Mouse (Mus musculus): Measurements from ENCODE around the gene Gm10188. TPM values are rescaled to one million over a fixed set of nuclear protein-coding genes. Genes with fewer than 3 reads are reported as not detected.

Gene Gm10188
- polyA plus RNA-seq (2012; rRNA removed), result not detected in 2 replicates

- Histone ChIP-seq H3K4me1 (ENCODE audit: control insufficient read depth, insufficient read depth, low read length) (no peaks in the 10 kb centered on the region), H3K4me3 (replicated peaks; ENCODE audit: extremely low read depth, low read depth, low read length) (no peak within 1 kb of the TSS)
- no peak for TF ChIP-seq CTCF (IDR thresholded peaks at IDR 0.05; ENCODE audit: insufficient read depth, low read length)
- no peak for TF ChIP-seq POLR2A (IDR thresholded peaks at IDR 0.05; ENCODE audit: borderline replicate concordance, extremely low read depth, low read depth, low read length)
- WGBS, result 82% methylated on average over 3 of the region's 3 CpGs
- no peak for DNase-seq
Measured at GRCm38 (mm10) chr1:132229667-132230066, at the start of gene Gm10188. Gm10188 (minus strand) TSS chr1:132229767.

DNA sequence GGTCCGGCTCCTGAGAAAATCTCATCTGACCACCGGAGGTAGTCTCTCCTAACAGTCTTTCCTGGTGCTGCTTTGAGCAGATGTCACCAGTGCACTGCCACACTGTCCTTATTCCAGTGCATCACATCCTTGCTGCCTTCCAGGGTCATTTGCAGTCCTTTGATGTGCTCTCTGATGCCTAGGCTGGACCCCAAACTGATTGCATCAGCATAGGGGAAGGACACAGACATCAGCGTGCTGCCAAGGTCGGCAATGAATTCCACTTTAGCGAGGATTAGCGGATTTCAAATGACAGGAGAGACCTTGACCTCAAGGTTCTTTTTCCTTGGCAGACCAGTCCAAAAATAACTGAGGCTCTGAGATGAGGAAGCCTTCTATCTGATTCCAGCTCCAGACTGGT is 47.6 kb upstream of the Gm10188 start:
- WGBS, result 54% methylated on average over 6 of the region's 6 CpGs
- DNase-seq, result no peak
- TF ChIP-seq CTCF (IDR thresholded peaks at IDR 0.05; ENCODE audit: insufficient read depth, low read length), result no peak
- no peak for TF ChIP-seq POLR2A (IDR thresholded peaks at IDR 0.05; ENCODE audit: borderline replicate concordance, extremely low read depth, low read depth, low read length)
- H3K4me1 ChIP-seq (ENCODE audit: control insufficient read depth, insufficient read depth, low read length), result no peaks in the 10 kb centered on the region
- no peak overlapping the region for H3K4me3 ChIP-seq (replicated peaks; ENCODE audit: extremely low read depth, low read depth, low read length)

DNA sequence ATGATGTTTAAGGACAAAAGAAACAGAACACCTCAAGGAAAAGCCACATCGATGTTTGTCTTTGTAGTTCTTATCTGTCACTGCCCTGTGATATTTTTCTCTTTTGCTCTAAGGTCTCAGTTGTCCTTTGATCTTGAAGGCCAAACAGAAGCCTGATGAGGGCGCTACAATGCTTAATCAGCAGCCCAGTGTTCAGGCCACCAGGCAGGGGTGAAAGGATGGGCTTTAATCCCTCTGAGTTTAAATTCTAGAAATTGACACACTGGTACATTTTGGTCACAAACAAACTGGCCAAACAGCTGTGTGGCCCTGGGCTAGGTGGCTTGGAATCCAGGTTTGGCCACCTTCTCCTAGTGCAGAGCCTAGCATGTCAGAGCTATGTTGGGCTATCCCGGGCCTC is 47.1 kb upstream of the Gm10188 start:
- no peak for TF ChIP-seq POLR2A (IDR thresholded peaks at IDR 0.05; ENCODE audit: borderline replicate concordance, extremely low read depth, low read depth, low read length)
- TF ChIP-seq CTCF (IDR thresholded peaks at IDR 0.05; ENCODE audit: insufficient read depth, low read length), result no peak
- no peak for DNase-seq
- Histone ChIP-seq H3K4me1 (ENCODE audit: control insufficient read depth, insufficient read depth, low read length) (no peaks in the 10 kb centered on the region), H3K4me3 (replicated peaks; ENCODE audit: extremely low read depth, low read depth, low read length) (no peak overlapping the region)
- WGBS, result 61% methylated on average over 3 of the region's 3 CpGs

DNA sequence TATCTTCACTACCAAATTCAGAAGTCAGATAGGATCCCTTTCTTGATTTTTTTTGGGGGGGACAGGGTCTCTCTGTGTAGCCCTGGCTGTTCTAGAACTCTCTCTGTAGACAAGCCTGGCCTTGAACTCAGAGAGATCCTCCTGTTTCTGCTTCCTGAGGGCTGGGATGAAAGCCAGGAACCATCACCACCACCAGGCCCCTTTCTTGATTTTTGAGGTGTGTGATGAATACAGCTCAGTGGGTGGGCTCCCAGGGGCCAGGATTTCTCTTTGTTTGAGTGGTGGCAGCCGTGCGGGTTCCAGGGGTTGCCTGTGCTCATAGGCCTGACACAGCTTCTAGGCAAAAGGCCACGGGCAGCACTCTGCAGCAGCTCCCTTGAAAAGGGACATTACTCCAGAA is 41.7 kb upstream of the Gm10188 start:
- no peak for DNase-seq
- H3K4me1 ChIP-seq (ENCODE audit: control insufficient read depth, insufficient read depth, low read length), result no peaks in the 10 kb centered on the region; the same call in 1 of the 2 replicates
- TF ChIP-seq POLR2A (IDR thresholded peaks at IDR 0.05; ENCODE audit: borderline replicate concordance, extremely low read depth, low read depth, low read length), result no peak
- TF ChIP-seq CTCF (IDR thresholded peaks at IDR 0.05; ENCODE audit: insufficient read depth, low read length), result no peak
- WGBS, result 83% methylated on average over 3 of the region's 3 CpGs
- H3K4me3 ChIP-seq (replicated peaks; ENCODE audit: extremely low read depth, low read depth, low read length), result no peak overlapping the region

DNA sequence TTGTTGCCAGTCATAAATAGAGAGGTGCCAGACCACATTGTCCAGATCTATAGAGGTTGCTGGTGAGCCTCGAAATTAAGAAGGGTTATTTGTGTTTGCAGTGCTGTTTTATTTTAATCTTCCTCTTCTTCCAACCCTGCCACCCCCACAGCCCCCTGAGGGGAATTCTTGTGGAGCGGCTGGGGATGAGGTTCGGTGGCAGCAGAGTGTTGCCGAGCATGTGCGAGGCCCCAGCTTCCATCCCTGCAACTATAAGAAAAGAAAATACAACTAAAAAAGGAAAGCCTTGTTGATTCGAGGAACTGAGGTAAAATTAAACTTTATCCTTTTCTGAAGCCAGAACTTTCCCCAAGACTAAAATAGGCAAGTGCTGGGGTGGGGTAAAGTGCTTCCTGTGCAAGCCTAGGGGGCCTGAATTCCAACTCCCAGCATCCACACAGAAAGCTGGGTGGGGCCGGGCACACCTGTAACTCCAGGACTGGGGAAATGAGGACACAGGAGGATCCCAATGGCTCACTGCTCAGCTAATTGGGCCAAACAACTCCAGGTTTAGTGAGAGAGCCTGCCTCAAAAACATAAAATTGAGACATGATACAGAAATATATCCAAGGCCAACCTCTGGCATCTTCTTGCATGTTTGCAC is 39.0 kb upstream of the Gm10188 start:
- WGBS, result 71% methylated on average over 7 of the region's 7 CpGs
- Histone ChIP-seq H3K4me1 (ENCODE audit: control insufficient read depth, insufficient read depth, low read length) (peaks cover 4% of the 10 kb centered on the region), H3K4me3 (replicated peaks; ENCODE audit: extremely low read depth, low read depth, low read length) (no peak overlapping the region)
- no peak for TF ChIP-seq POLR2A (IDR thresholded peaks at IDR 0.05; ENCODE audit: borderline replicate concordance, extremely low read depth, low read depth, low read length)
- TF ChIP-seq CTCF (IDR thresholded peaks at IDR 0.05; ENCODE audit: insufficient read depth, low read length), result no peak
- DNase-seq, result no peak

- peaks cover 4% of the 10 kb centered on the region for H3K4me1 ChIP-seq (ENCODE audit: control insufficient read depth, insufficient read depth, low read length)
- no peak for TF ChIP-seq CTCF (IDR thresholded peaks at IDR 0.05; ENCODE audit: insufficient read depth, low read length)
- no peak for TF ChIP-seq POLR2A (IDR thresholded peaks at IDR 0.05; ENCODE audit: borderline replicate concordance, extremely low read depth, low read depth, low read length)
- no peak overlapping the region for H3K4me3 ChIP-seq (replicated peaks; ENCODE audit: extremely low read depth, low read depth, low read length)
- 74% methylated on average over 2 of the region's 2 CpGs for WGBS
- DNase-seq, result no peak
Measured at GRCm38 (mm10) chr1:132267959-132268358, 38.4 kb upstream of the Gm10188 start.

- Histone ChIP-seq H3K4me1 (ENCODE audit: control insufficient read depth, insufficient read depth, low read length) (peaks cover 4% of the 10 kb centered on the region), H3K4me3 (replicated peaks; ENCODE audit: extremely low read depth, low read depth, low read length) (no peak overlapping the region)
- DNase-seq, result peak; percentile 60
- WGBS, result 34% methylated on average over 8 of the region's 8 CpGs
- no peak for TF ChIP-seq CTCF (IDR thresholded peaks at IDR 0.05; ENCODE audit: insufficient read depth, low read length)
- peak; percentile 46; the same call in 1 of the 2 replicates for TF ChIP-seq POLR2A (IDR thresholded peaks at IDR 0.05; ENCODE audit: borderline replicate concordance, extremely low read depth, low read depth, low read length)
Measured at GRCm38 (mm10) chr1:132266791-132267557, 37.4 kb upstream of the Gm10188 start.

DNA sequence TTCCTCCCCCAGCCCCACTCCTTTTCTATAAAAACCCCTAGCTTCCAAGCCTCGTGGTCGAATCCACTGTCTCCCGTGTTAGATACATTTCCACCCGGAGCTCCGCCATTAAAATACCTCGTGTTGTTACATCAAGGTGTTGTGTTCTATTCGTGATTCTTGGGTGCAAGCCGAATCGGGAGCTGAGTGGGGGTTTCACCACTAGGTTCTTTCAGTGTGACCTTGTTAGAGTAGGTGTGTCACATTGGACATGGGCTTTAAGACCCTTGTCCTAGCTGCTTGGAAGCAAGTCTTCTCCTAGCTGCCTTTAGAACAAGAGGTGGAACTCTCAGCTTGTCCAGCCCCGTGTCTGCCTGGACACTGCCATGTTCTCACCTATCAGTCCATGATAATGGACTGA is 36.4 kb upstream of the Gm10188 start:
- TF ChIP-seq CTCF (IDR thresholded peaks at IDR 0.05; ENCODE audit: insufficient read depth, low read length) (no peak), POLR2A (IDR thresholded peaks at IDR 0.05; ENCODE audit: borderline replicate concordance, extremely low read depth, low read depth, low read length) (no peak)
- 78% methylated on average over 10 of the region's 10 CpGs for WGBS
- peaks cover 4% of the 10 kb centered on the region for H3K4me1 ChIP-seq (ENCODE audit: control insufficient read depth, insufficient read depth, low read length)
- no peak for DNase-seq
- H3K4me3 ChIP-seq (replicated peaks; ENCODE audit: extremely low read depth, low read depth, low read length), result no peak overlapping the region

DNA sequence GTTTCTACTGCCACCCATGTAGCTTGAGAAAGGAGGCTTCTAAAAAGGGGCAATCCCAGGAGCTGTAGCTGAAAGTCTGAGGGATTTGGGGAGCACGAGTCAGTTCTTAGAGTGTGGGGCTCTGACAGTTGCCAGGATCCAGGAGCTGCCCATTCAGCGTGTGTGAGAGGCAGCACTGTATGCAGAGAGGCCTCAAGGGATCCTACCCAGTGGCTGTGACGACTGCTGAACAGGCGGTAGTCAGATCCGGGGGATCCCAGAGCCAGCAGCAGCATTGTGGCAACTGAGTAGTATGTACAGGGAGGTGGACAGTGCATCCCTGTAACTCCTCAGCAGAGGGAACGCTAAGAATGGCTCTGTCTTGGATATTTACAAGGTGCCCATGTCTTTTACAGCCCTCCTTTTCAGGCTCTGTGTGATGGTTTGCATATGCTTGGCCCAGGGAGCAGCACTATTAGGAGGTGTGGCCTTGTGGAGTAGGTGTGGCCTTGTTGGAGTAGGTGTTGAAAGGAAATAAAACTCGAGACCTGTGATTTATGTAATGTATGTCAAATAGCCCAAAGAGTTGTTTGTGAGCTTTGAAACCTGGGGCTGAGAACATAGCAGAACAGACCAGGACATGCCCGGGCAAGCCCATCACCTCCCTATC is 35.8 kb upstream of the Gm10188 start:
- no peak for DNase-seq
- Histone ChIP-seq H3K4me1 (ENCODE audit: control insufficient read depth, insufficient read depth, low read length) (peaks cover 4% of the 10 kb centered on the region), H3K4me3 (replicated peaks; ENCODE audit: extremely low read depth, low read depth, low read length) (no peak overlapping the region)
- WGBS, result 67% methylated on average over 8 of the region's 8 CpGs
- TF ChIP-seq CTCF (IDR thresholded peaks at IDR 0.05; ENCODE audit: insufficient read depth, low read length) (no peak), POLR2A (IDR thresholded peaks at IDR 0.05; ENCODE audit: borderline replicate concordance, extremely low read depth, low read depth, low read length) (no peak)
